Mouse (Mus musculus) lung, embryonic 14.5 days (tissue): ENCODE measurements around the gene Fbxo7. TPM values are rescaled to one million over a fixed set of nuclear protein-coding genes. Genes with fewer than 3 reads are reported as not detected.

Experiments used
- ATAC-seq: fragments of 200-750 bp; cut with Nextera tagmentation; 2 replicates; pipeline ENCODE4 v1.8.0; 2017; ENCODE audit warnings: mild to moderate bottlenecking, moderate TSS enrichment, moderate library complexity; ENCODE audit not compliant: insufficient read depth
- DNase-seq: peaks from one replicate; pipeline ENCODE4 v3.0.0-alpha.2; 2015
- H3K27ac ChIP-seq: fragments of 300-500 bp; sonication (generic); 2 replicates; pipeline ENCODE4 v1.5.1; 2014; ENCODE audit warnings: low read depth, mild to moderate bottlenecking, moderate library complexity
- H3K27me3 ChIP-seq: fragments of 300-500 bp; sonication (generic); 2 replicates; pipeline ENCODE4 v1.6.1; 2014; ENCODE audit warnings: low read length, control low read depth; ENCODE audit not compliant: insufficient read depth
- H3K36me3 ChIP-seq: fragments of 300-500 bp; sonication (generic); 2 replicates; pipeline ENCODE4 v1.6.1; 2014; ENCODE audit warnings: control low read depth; ENCODE audit not compliant: insufficient read depth
- H3K4me1 ChIP-seq: fragments of 300-500 bp; sonication (generic); 2 replicates; pipeline ENCODE4 v1.6.1; 2014; ENCODE audit warnings: antibody characterized with exemption, control low read depth; ENCODE audit not compliant: insufficient read depth
- H3K4me2 ChIP-seq: fragments of 300-500 bp; sonication (generic); 2 replicates; pipeline ENCODE4 v1.6.1; 2014; ENCODE audit warnings: mild to moderate bottlenecking
- H3K4me3 ChIP-seq: fragments of 300-500 bp; sonication (generic); 2 replicates; pipeline ENCODE4 v1.5.1; 2014; ENCODE audit warnings: low read depth, low read length
- H3K9ac ChIP-seq: fragments of 300-500 bp; sonication (generic); 2 replicates; pipeline ENCODE4 v1.6.1; 2014
- H3K9me3 ChIP-seq: fragments of 300-500 bp; sonication (generic); 2 replicates; pipeline ENCODE4 v1.6.1; 2016; ENCODE audit warnings: low read depth, low read length, control low read depth
- CTCF ChIP-seq: IDR thresholded peaks from 2 replicates; pipeline ENCODE4 v1.5.1; 2016; ENCODE audit warnings: antibody characterized with exemption, low read depth
- WGBS: fragments of 180-500 bp; shearing (Covaris S2); extraction: QIAGEN DNeasy Blood & Tissue Kit; methylation state at CpG from one replicate; pipeline ENCODE4 v1.1.7; 2014; 5-methylcytosine and 5-hydroxymethylcytosine counted together
- polyA plus RNA-seq: library from polyadenylated mRNA; unstranded; fragments of >200 nt; fragmentation: Nextera tagmentation; extraction: Ambion mirVana; gene quantifications from 2 replicates; pipeline ENCODE4 v1.2.1, GENCODE M21; 2014

The Fbxo7 gene
- polyA plus RNA-seq, 1 experiment from 2014 or later, result 21.3 TPM

GRCm38 (mm10) chr10:86006455-86006854, 15.3 kb upstream of the Fbxo7 start:
- H3K4me1 ChIP-seq, result no peaks in the 10 kb centered on the region
- H3K27ac ChIP-seq, result no peak overlapping the region
- WGBS, result 72% methylated on average over 5 of the region's 5 CpGs
- no peaks in the 10 kb centered on the region for H3K27me3 ChIP-seq
- H3K9ac ChIP-seq, result no peak overlapping the region
- no peak for ATAC-seq
- H3K4me2 ChIP-seq, result no peak overlapping the region
- H3K9me3 ChIP-seq, result no peaks in the 10 kb centered on the region
- H3K4me3 ChIP-seq, result no peak overlapping the region
- TF ChIP-seq CTCF, result no peak
- no peaks in the 10 kb centered on the region for H3K36me3 ChIP-seq
- DNase-seq, result no peak

- WGBS, result 74% methylated on average over 2 of the region's 2 CpGs
- H3K4me3 ChIP-seq, result no peak overlapping the region
- TF ChIP-seq CTCF, result no peak
- no peak overlapping the region for H3K27ac ChIP-seq
- no peak for ATAC-seq
- no peaks in the 10 kb centered on the region for H3K4me1 ChIP-seq
- H3K4me2 ChIP-seq, result no peak overlapping the region
- H3K27me3 ChIP-seq, result no peaks in the 10 kb centered on the region
- H3K36me3 ChIP-seq, result no peaks in the 10 kb centered on the region
- H3K9me3 ChIP-seq, result no peaks in the 10 kb centered on the region
- no peak overlapping the region for H3K9ac ChIP-seq
- DNase-seq, result no peak
Observed at GRCm38 (mm10) chr10:86009688-86010087, 12.1 kb upstream of the Fbxo7 start.

- 7% methylated on average over 6 of the region's 6 CpGs for WGBS
- Histone ChIP-seq H3K4me3 (no peak overlapping the region), H3K36me3 (no peaks in the 10 kb centered on the region), H3K9me3 (no peaks in the 10 kb centered on the region), H3K9ac (no peak overlapping the region), H3K4me1 (no peaks in the 10 kb centered on the region), H3K27ac (no peak overlapping the region), H3K27me3 (no peaks in the 10 kb centered on the region), H3K4me2 (no peak overlapping the region)
- DNase-seq, result no peak
- TF ChIP-seq CTCF, result no peak
- ATAC-seq, result no peak
Observed at GRCm38 (mm10) chr10:86010636-86011035, 11.1 kb upstream of the Fbxo7 start.

- Histone ChIP-seq H3K4me2 (no peak overlapping the region), H3K36me3 (no peaks in the 10 kb centered on the region), H3K27ac (no peak overlapping the region), H3K4me1 (no peaks in the 10 kb centered on the region), H3K27me3 (no peaks in the 10 kb centered on the region), H3K4me3 (no peak overlapping the region), H3K9me3 (no peaks in the 10 kb centered on the region), H3K9ac (no peak overlapping the region)
- DNase-seq (no peak), ATAC-seq (no peak)
- WGBS, result 70% methylated on average over 2 of the region's 2 CpGs
- TF ChIP-seq CTCF, result no peak
Observed at GRCm38 (mm10) chr10:86011172-86011571, 10.6 kb upstream of the Fbxo7 start.

GRCm38 (mm10) chr10:86011781-86012180, 10.0 kb upstream of the Fbxo7 start, which contains the start of gene Bpifc:
Gene Bpifc, minus strand, starts transcription at chr10:86011895.
- ATAC-seq (no peak), DNase-seq (no peak)
- no peak within 1 kb of the TSS for H3K9ac ChIP-seq
- no peaks in the 10 kb centered on the region for H3K36me3 ChIP-seq
- no peaks in the 10 kb centered on the region for H3K4me1 ChIP-seq
- no peak within 1 kb of the TSS for H3K4me2 ChIP-seq
- H3K27me3 ChIP-seq, result no peaks in the 10 kb centered on the region
- WGBS, result 91% methylated on average over 2 of the region's 2 CpGs
- H3K27ac ChIP-seq, result no peak within 1 kb of the TSS
- no peak within 1 kb of the TSS for H3K4me3 ChIP-seq
- H3K9me3 ChIP-seq, result no peaks in the 10 kb centered on the region
- TF ChIP-seq CTCF, result no peak

GRCm38 (mm10) chr10:86017781-86018180, 4.0 kb upstream of the Fbxo7 start:
- WGBS, result 83% methylated on average over 7 of the region's 7 CpGs
- no peak for TF ChIP-seq CTCF

GRCm38 (mm10) chr10:86018813-86019212, 3.0 kb upstream of the Fbxo7 start:
- Histone ChIP-seq H3K4me3 (no peak overlapping the region), H3K27me3 (no peaks in the 10 kb centered on the region), H3K36me3 (no peaks in the 10 kb centered on the region), H3K9ac (no peak overlapping the region), H3K27ac (no peak overlapping the region), H3K4me2 (no peak overlapping the region), H3K9me3 (no peaks in the 10 kb centered on the region), H3K4me1 (peaks cover 3% of the 10 kb centered on the region; the same call in 1 of the 2 replicates)
- ATAC-seq, result no peak
- DNase-seq, result no peak
- WGBS, result 38% methylated on average over 5 of the region's 5 CpGs
- TF ChIP-seq CTCF, result no peak

More at GRCm38 (mm10) chr10:86017781-86018180, 4.0 kb upstream of the Fbxo7 start:
- Histone ChIP-seq H3K9me3 (no peaks in the 10 kb centered on the region), H3K36me3 (no peaks in the 10 kb centered on the region), H3K27me3 (no peaks in the 10 kb centered on the region), H3K27ac (no peak overlapping the region), H3K4me3 (no peak overlapping the region), H3K9ac (no peak overlapping the region), H3K4me2 (no peak overlapping the region), H3K4me1 (no peaks in the 10 kb centered on the region)
- DNase-seq (no peak), ATAC-seq (no peak)

- ATAC-seq (no peak; the same call in 1 of the 2 replicates), DNase-seq (no peak)
- TF ChIP-seq CTCF, result no peak
- Histone ChIP-seq H3K4me1 (peaks cover 4% of the 10 kb centered on the region; the same call in 1 of the 2 replicates), H3K27me3 (no peaks in the 10 kb centered on the region), H3K36me3 (no peaks in the 10 kb centered on the region), H3K27ac (no peak overlapping the region), H3K4me3 (peak overlapping the region; percentile 88), H3K9me3 (no peaks in the 10 kb centered on the region), H3K4me2 (peak overlapping the region; percentile 79), H3K9ac (peak overlapping the region; percentile 85; the same call in 1 of the 2 replicates)
- WGBS, result 0% methylated on average over 3 of the region's 3 CpGs
Observed at GRCm38 (mm10) chr10:86021408-86021748, 394 bp upstream of the Fbxo7 start.
